Mouse (Mus musculus) embryo, embryonic 10 days (tissue): ENCODE measurements around the gene Srsf4.

Experiments used
- DNase-seq: peaks from one replicate; pipeline ENCODE4 v3.0.0-alpha.2; 2015; ENCODE audit warnings: low spot score

Gene Srsf4

GRCm38 (mm10) chr4:131872672-131873292, 635 bp upstream of the Srsf4 start:
- no peak for DNase-seq

GRCm38 (mm10) chr4:131874169-131874536, 736 bp downstream of the Srsf4 start:
- no peak for DNase-seq

GRCm38 (mm10) chr4:131874567-131874966, 1.1 kb downstream of the Srsf4 start:
- no peak for DNase-seq

GRCm38 (mm10) chr4:131875242-131875641, 1.8 kb downstream of the Srsf4 start:
- no peak for DNase-seq

- no peak for DNase-seq
Observed at GRCm38 (mm10) chr4:131876836-131877235, 3.4 kb downstream of the Srsf4 start.

- no peak for DNase-seq
Observed at GRCm38 (mm10) chr4:131879692-131880091, 6.3 kb downstream of the Srsf4 start.

GRCm38 (mm10) chr4:131881306-131881705, 7.9 kb downstream of the Srsf4 start:
- no peak for DNase-seq

GRCm38 (mm10) chr4:131883571-131883970, 10.2 kb downstream of the Srsf4 start:
- DNase-seq: no peak

GRCm38 (mm10) chr4:131885376-131885775, 12.0 kb downstream of the Srsf4 start:
- DNase-seq: no peak

GRCm38 (mm10) chr4:131888564-131888963, 15.1 kb downstream of the Srsf4 start:
- no peak for DNase-seq

GRCm38 (mm10) chr4:131890692-131891091, 17.3 kb downstream of the Srsf4 start:
- DNase-seq: no peak

GRCm38 (mm10) chr4:131897109-131897508, 23.7 kb downstream of the Srsf4 start:
- no peak for DNase-seq

GRCm38 (mm10) chr4:131897787-131898186, 24.4 kb downstream of the Srsf4 start:
- no peak for DNase-seq

- DNase-seq: no peak
Observed at GRCm38 (mm10) chr4:131898503-131899179, 25.2 kb downstream of the Srsf4 start.

GRCm38 (mm10) chr4:131899180-131899554, 25.8 kb downstream of the Srsf4 start:
- DNase-seq: no peak

GRCm38 (mm10) chr4:131901090-131901489, 27.7 kb downstream of the Srsf4 start:
- no peak for DNase-seq

- DNase-seq: peak; percentile 72
Observed at GRCm38 (mm10) chr4:131904478-131904877, 31.1 kb downstream of the Srsf4 start.

GRCm38 (mm10) chr4:131906423-131906822, 33.0 kb downstream of the Srsf4 start:
- no peak for DNase-seq

- no peak for DNase-seq
Observed at GRCm38 (mm10) chr4:131907912-131908311, 34.5 kb downstream of the Srsf4 start.

- DNase-seq: peak; percentile 66
Observed at GRCm38 (mm10) chr4:131910237-131910994, 37.0 kb downstream of the Srsf4 start.

GRCm38 (mm10) chr4:131911521-131911920, 38.1 kb downstream of the Srsf4 start:
- no peak for DNase-seq

GRCm38 (mm10) chr4:131913526-131913925, 40.1 kb downstream of the Srsf4 start:
- no peak for DNase-seq

GRCm38 (mm10) chr4:131914046-131914643, 40.7 kb downstream of the Srsf4 start:
- peak; percentile 52 for DNase-seq
